Mouse (Mus musculus): Measurements from ENCODE around the gene Gm10720. TPM values are rescaled to one million over a fixed set of nuclear protein-coding genes. Genes with fewer than 3 reads are reported as not detected.

The Gm10720 gene
- polyA plus RNA-seq, 1 experiment, result 1.1 TPM

Other genes starting within 250 kb of the Gm10720 start
- gene Gm10722, start 14.7 kb upstream of the Gm10720 start, polyA plus RNA-seq (2012; ENCODE audit: insufficient read depth, low replicate concordance), result 17.7 TPM in 1 of 2 replicates, not detected in the other
- gene Gm11168, start 12.3 kb upstream of the Gm10720 start, polyA plus RNA-seq (2012; ENCODE audit: insufficient read depth, low replicate concordance), result 1.2 and 11.0 TPM in 2 replicates
- 1.3 and 17.4 TPM in 2 replicates for gene Gm10721, start 2.5 kb upstream of the Gm10720 start, polyA plus RNA-seq (2012; ENCODE audit: insufficient read depth, low replicate concordance)
- 9.8 and 114 TPM in 2 replicates for gene Gm10719, start 1.8 kb downstream of the Gm10720 start, polyA plus RNA-seq (2012; ENCODE audit: insufficient read depth, low replicate concordance)
- gene Gm10718, start 7.9 kb downstream of the Gm10720 start, polyA plus RNA-seq (2012; ENCODE audit: insufficient read depth, low replicate concordance), result 18.3 and 195 TPM in 2 replicates
- 1.6 and 23.0 TPM in 2 replicates for gene Gm10717, start 9.8 kb downstream of the Gm10720 start, polyA plus RNA-seq (2012; ENCODE audit: insufficient read depth, low replicate concordance)
- gene Gm17535, start 18.9 kb downstream of the Gm10720 start, polyA plus RNA-seq (2012; ENCODE audit: insufficient read depth, low replicate concordance), result 0.16 and 4.3 TPM in 2 replicates
- not detected in 2 replicates for gene Gm10715, start 21.2 kb downstream of the Gm10720 start, polyA plus RNA-seq (2012; ENCODE audit: insufficient read depth, low replicate concordance)